Mouse (Mus musculus): ENCODE measurements around the gene Ctsa. TPM values are rescaled to one million over a fixed set of nuclear protein-coding genes. Genes with fewer than 3 reads are reported as not detected.

Gene Ctsa
- total RNA-seq, 2 experiments from 2014 or later: 75.0 to 82.3 TPM

- DNase-seq (ENCODE audit: low spot score in 2 of 2): peak; percentile 85 to 96
Observed at GRCm38 (mm10) chr2:164804533-164805331, 27.9 kb upstream of the Ctsa start, which contains the start of the genes Acot8 and Zswim3. Acot8 (minus strand) TSS chr2:164804882. Zswim3 (plus strand) TSS chr2:164805098.

- DNase-seq (ENCODE audit: low spot score in 2 of 2): no peak
Observed at GRCm38 (mm10) chr2:164805332-164805718, 27.3 kb upstream of the Ctsa start.

GRCm38 (mm10) chr2:164806614-164807013 lies 26.1 kb upstream of the Ctsa start:
- DNase-seq (ENCODE audit: low spot score in 2 of 2): no peak

- DNase-seq (ENCODE audit: low spot score in 2 of 2): no peak
Observed at GRCm38 (mm10) chr2:164813557-164813956, 19.1 kb upstream of the Ctsa start.

GRCm38 (mm10) chr2:164815348-164815747 lies 17.3 kb upstream of the Ctsa start:
- no peak for DNase-seq (ENCODE audit: low spot score in 2 of 2)

GRCm38 (mm10) chr2:164815821-164816220 lies 16.9 kb upstream of the Ctsa start:
- no peak for DNase-seq (ENCODE audit: low spot score in 2 of 2)

GRCm38 (mm10) chr2:164817206-164817605 lies 15.5 kb upstream of the Ctsa start:
- no peak for DNase-seq (ENCODE audit: low spot score in 2 of 2)

- no peak for DNase-seq (ENCODE audit: low spot score in 2 of 2)
Observed at GRCm38 (mm10) chr2:164817703-164818102, 15.0 kb upstream of the Ctsa start.

- DNase-seq (ENCODE audit: low spot score in 2 of 2): no peak
Observed at GRCm38 (mm10) chr2:164821060-164821459, 11.6 kb upstream of the Ctsa start.

GRCm38 (mm10) chr2:164822636-164823165 lies 10.0 kb upstream of the Ctsa start, which contains the start of gene Zswim1:
Zswim1 (plus strand) TSS chr2:164822686.
- peak; percentile 98 to 99 for DNase-seq (ENCODE audit: low spot score in 2 of 2)

- DNase-seq (ENCODE audit: low spot score in 2 of 2): no peak
Observed at GRCm38 (mm10) chr2:164823181-164823585, 9.5 kb upstream of the Ctsa start.

GRCm38 (mm10) chr2:164823969-164824368 lies 8.7 kb upstream of the Ctsa start:
- no peak for DNase-seq (ENCODE audit: low spot score in 2 of 2)

GRCm38 (mm10) chr2:164825521-164825920 lies 7.2 kb upstream of the Ctsa start:
- no peak for DNase-seq (ENCODE audit: low spot score in 2 of 2)

GRCm38 (mm10) chr2:164827146-164827850 lies 5.4 kb upstream of the Ctsa start:
- DNase-seq (ENCODE audit: low spot score in 2 of 2): no peak

- no peak for DNase-seq (ENCODE audit: low spot score in 2 of 2)
Observed at GRCm38 (mm10) chr2:164828437-164828836, 4.2 kb upstream of the Ctsa start, which contains the start of gene Spata25. Spata25 (minus strand) TSS chr2:164828537.

- no peak for DNase-seq (ENCODE audit: low spot score in 2 of 2)
Observed at GRCm38 (mm10) chr2:164829090-164829489, 3.6 kb upstream of the Ctsa start.

GRCm38 (mm10) chr2:164831029-164831428 lies 1.6 kb upstream of the Ctsa start:
- DNase-seq (ENCODE audit: low spot score in 2 of 2): no peak

GRCm38 (mm10) chr2:164832032-164832747 lies 483 bp upstream of the Ctsa start:
- DNase-seq (ENCODE audit: low spot score in 2 of 2): no peak

GRCm38 (mm10) chr2:164833314-164833959 lies 764 bp downstream of the Ctsa start, which contains the start of gene Neurl2:
Neurl2 (minus strand) TSS chr2:164833456.
- peak; percentile 84 to 93 for DNase-seq (ENCODE audit: low spot score in 2 of 2)

- DNase-seq (ENCODE audit: low spot score in 2 of 2): no peak
Observed at GRCm38 (mm10) chr2:164834531-164834930, 1.9 kb downstream of the Ctsa start.

- no peak for DNase-seq (ENCODE audit: low spot score in 2 of 2)
Observed at GRCm38 (mm10) chr2:164835164-164835563, 2.5 kb downstream of the Ctsa start.
